Mouse (Mus musculus) urinary bladder, postnatal 36 days (tissue): Measurements from ENCODE around the gene Hist1h2ac.

Source experiments
- DNase-seq, 2 experiments: peaks; one replicate each; pipeline ENCODE4 v3.0.0; 2022; ENCODE audit warnings: low spot score in 2 of 2, mixed read lengths in 1 of 2

Hist1h2ac gene

GRCm38 (mm10) chr13:23659636-23660366, 23.9 kb downstream of the Hist1h2ac start:
- no peak for DNase-seq
